Mouse (Mus musculus): ENCODE measurements around the gene Tpk1.

GRCm38 (mm10) chr6:43349083-43349482 lies 317.0 kb downstream of the Tpk1 start:
- TF ChIP-seq CTCF (conservative IDR thresholded peaks at IDR 0.05; ENCODE audit: insufficient read depth, insufficient read length, low read depth, low read length) (no peak), POLR2A (IDR thresholded peaks at IDR 0.05; ENCODE audit: low read depth, low read length) (no peak)
